Mouse (Mus musculus) retina, embryonic 14.5 days (tissue): ENCODE data around the gene Dcaf11.
A peak's percentile ranks its signal among the peaks of the same experiment; 100 is the strongest.

Experiments used
- DNase-seq: peaks from one replicate; pipeline ENCODE4 v3.0.0-alpha.2; 2015; ENCODE audit warnings: low spot score

Dcaf11 gene

DNA sequence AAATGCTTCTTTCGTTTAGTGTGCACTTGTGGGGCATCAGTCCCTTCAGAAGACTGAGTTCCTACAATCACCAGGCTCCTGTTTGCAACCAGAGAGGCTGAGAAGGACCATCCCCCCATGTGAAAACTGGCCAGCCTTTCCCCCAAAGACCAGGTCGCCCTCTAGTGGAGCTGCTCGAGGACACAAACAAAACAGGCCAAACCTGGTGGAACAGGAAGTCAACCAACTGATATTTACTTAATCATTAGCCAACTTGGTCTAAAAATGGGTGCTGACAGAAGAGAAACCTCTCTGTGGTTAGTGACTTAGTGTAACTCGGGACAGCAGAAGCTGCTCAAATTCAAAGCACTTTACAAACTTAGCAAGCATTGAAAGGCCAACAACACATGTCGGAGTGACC, 2.8 kb upstream of the Dcaf11 start:
- peak; percentile 83 for DNase-seq

DNA sequence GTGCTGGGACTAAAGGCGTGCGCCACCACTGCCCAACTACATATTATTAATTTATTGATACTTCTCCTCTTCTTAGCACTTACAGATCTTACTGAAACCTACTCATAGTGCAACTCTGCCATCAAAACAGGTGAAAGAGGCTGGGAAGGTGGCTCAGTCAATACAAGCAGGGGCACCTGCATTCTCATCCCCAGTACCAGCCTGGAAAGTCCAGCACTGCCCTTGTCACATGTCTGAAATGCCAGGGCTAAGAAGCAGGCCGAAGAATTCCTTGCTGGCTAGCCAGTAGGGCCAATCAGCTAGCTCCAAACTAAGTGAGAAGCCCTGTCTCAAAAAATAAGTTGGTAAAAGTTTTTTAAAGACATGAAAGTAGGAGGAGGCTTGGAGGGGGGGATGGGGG, 2.2 kb upstream of the Dcaf11 start:
- no peak for DNase-seq

DNA sequence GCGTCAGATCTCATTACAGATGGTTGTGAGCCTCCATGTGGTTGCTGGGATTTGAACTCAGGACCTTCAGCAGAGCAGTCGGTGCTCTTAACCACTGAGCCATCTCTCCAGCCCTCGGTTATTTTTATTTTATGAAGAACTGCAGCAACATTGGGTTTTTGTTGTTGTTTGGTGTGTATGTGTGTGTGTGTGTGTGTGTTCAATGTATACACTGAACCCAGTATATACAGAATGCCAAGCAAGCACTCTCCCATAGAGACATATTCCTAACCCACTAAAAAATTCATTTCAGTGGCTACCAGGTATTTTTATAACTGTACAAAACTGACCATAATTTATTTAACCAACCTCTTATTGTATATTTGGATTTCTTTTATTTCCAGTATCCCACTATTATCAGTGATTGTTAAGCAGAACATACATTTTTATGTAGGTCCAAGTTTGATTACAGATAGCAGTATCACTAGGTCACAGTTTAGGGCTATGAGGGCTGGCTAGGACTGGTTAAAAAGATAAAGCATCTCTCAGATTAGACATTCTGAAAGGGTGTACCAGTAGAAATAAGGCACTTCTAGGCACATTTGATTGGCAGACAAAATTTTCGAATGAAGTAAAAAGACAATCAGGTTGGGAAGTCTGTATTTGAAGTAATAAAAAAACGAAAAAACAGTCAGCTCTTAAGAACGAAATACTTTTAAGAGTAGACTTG, 912 bp upstream of the Dcaf11 start:
- DNase-seq: no peak

DNA sequence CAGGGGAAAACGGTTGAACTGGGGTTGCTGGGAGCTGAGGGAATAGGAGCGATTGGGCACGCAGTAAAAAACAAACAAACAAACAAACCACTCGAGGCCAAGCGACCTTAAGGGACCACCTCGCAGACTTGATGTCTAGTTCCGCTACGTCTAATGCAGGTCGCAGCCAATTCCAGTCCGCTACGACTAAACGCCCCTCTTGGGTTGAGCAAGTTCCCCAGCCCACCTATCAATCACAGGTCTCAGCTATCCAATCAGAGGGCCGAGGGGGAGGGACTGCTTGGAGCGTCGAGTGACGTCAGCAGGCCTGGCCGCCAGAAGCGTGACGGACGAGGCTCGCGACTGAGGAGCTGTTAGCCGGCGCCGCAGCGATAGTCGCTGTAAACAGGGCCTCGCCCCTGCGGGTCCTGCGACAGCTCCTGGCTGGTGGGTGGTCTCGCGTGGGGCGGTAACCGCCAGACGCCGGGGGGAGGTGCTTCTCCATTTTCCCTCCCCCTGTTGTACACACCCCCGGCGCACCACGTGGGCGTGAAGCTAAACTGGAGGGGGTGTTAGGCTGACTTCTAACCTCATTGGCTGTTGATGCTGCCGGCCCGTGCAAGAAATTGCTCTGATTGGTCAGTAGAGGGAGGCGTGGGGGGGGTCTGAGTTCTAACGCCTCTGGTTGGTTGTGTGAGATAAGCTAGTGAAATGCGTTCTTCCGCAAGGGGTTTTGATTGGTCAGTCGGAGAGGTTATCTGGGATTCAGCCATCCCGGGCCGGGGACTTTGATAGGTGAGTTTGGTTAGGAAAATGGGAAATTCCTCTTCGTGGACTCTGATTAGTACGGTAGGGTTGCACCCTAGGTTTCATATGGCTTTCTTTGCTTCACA, 632 bp downstream of the Dcaf11 start, which contains the start of gene A730061H03Rik:
Gene A730061H03Rik (minus strand): TSS at position 205 of the 872 bp plus-strand sequence.
- DNase-seq: peak; percentile 99

DNA sequence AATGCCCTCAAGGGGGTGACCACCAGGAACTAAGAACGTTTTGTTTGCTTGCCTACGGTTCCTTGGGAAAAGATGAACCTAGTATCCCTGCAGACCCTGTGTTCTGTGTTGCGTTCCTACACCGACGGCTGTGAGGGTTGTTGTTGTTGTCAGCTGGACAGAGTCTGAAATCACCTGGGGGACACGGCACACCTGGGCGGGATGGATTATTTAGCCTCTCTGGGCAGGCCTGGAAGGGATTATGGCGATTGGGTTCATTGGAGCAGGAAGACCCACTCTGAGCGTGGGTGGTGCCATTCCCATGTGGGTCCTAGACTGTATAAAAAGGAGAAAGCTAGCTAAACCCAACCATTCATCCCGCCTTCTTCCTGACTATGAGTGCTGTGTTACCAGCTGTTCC, 2.1 kb downstream of the Dcaf11 start:
- DNase-seq: no peak

DNA sequence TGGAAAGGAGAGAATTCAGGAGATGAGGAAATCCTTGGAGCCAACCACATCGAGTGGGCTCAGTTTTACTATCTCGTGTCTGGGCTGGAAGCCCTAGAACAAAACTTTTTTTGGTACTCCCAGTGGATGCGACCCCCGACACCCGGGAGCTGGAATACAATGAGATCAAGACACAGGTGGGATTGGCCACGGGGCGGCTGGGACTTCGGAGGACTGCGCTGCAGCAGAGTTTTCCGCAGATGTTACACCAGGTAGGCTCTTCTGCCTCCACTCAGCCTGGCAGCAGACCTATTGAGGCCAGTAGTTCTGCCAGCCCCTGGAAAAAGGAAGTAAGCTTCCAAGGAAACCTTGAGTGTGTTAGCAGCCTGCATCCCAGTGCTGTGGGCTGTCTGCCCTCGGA, 3.4 kb downstream of the Dcaf11 start:
- no peak for DNase-seq

DNA sequence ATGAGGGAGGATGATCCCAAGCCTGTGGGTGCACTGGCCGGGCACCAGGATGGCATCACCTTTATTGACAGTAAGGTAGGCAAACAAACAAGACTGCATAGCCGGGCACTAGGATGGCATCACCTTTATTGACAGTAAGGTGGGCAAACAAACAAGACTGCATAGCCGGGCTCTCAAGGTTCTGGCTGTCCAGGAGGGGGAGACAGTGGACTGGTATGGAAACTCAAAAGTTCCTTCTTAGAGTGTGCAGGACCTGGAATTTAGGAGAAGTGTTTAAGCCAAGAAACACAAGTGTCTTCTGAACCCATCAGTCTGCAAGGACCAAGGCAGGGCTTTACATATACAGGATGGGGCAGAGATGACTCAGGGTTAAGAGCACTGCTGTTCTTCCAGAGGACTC, 5.9 kb downstream of the Dcaf11 start:
- DNase-seq: no peak

DNA sequence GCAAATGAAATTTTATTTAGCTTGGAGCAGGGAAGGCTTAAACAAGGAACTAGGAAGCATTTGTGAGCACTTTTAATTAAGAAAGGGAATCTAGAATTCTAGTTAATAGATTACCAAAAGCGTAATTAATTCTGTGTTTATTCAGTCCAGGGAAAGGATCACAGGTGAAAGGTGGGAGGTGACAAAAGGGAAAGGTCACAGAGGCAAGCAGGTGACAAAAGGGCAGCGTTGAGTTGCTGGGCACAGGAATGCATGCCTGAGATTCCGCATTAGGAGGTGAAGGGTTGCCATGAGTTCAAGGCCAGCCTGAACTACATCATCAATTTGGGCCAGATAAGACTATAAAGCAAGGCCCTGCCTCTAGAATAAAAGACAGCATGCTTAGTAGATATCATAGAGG, 7.7 kb downstream of the Dcaf11 start:
- DNase-seq: no peak

DNA sequence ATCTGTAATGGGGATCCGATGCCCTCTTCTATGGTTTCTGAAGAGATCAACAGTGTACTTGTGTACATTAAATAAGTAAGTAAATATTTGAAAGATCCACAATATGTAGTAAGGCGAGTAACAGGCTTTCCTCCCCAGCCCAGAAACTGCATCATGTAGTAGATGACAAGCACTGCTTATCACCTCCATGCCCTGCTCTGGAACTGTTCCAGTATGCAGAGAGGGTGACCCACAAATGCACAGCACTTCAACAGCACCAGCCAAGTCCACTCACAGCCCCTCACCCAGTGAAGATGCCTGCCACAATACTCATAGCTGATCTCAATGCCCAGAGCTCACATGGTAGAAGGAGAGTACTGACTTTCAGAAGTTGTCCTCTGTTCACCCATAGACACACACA, 10.8 kb downstream of the Dcaf11 start:
- DNase-seq: no peak

DNA sequence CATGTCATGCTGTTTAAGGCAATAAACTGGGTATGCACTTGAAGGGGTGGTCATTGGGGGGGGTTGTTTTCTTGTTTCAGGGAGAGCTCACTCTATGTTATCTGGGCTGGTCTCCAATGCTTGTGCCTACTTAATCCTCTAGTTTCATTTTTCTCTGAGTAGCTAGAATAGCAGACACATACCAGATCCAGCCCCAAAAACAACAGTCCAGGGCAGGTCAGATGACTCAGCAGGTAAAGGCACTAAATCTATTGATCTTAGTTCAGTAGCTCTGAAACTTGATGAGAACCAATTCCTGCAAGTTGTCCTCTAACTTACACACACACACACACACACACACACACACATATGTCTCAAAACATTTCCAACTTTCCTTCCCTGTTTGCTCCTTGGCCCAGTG, 12.0 kb downstream of the Dcaf11 start:
- DNase-seq: no peak

DNA sequence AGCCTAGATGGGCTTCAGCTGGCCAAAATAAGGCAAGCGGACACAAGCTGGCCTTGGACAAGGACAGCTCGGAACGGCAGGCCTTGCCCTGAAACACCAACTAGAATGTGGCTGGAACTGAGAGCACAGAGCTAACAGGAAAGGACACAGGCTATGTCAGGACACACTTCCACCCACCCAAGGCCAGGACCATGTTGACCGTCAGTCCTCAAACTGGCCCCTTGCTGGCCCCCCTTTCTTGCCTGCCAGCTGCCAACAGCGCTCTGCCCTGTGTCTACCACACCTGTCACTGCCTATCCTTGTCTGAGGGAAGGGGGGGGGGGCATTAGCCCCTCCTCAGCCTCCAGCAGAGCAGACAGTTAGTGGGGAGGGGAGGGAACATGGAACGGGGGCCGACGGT, 15.5 kb downstream of the Dcaf11 start, which contains the start of gene Fitm1:
Gene Fitm1 (plus strand): TSS at position 316 of the 400 bp plus-strand sequence.
- DNase-seq: no peak

DNA sequence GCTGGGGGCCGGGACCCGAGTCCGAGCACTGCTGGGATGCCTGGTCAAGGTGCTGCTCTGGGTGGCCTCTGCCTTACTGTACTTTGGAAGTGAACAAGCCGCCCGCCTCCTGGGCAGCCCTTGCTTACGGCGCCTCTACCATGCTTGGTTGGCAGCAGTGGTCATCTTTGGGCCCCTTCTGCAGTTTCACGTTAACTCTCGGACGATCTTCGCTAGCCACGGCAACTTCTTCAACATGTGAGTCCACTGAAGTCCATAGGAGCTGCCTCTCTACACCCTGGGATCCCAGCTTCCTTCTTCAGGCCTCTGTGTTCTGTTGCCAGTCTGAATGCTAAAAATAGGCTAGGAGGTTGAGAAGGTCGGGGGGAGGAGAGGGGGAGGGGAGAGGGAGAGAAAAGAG, 15.9 kb downstream of the Dcaf11 start:
- no peak for DNase-seq

DNA sequence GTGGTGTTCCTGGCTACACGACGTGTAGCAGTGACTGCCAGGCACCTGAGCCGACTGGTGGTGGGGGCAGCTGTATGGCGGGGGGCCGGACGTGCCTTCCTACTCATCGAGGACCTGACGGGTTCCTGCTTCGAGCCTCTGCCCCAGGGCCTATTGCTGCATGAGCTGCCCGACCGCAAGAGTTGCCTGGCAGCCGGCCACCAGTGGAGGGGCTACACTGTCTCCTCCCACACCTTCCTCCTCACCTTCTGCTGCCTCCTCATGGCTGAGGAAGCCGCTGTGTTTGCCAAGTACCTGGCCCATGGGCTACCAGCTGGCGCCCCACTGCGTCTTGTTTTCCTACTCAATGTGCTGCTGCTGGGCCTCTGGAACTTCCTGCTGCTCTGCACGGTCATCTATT, 16.6 kb downstream of the Dcaf11 start:
- DNase-seq: no peak

DNA sequence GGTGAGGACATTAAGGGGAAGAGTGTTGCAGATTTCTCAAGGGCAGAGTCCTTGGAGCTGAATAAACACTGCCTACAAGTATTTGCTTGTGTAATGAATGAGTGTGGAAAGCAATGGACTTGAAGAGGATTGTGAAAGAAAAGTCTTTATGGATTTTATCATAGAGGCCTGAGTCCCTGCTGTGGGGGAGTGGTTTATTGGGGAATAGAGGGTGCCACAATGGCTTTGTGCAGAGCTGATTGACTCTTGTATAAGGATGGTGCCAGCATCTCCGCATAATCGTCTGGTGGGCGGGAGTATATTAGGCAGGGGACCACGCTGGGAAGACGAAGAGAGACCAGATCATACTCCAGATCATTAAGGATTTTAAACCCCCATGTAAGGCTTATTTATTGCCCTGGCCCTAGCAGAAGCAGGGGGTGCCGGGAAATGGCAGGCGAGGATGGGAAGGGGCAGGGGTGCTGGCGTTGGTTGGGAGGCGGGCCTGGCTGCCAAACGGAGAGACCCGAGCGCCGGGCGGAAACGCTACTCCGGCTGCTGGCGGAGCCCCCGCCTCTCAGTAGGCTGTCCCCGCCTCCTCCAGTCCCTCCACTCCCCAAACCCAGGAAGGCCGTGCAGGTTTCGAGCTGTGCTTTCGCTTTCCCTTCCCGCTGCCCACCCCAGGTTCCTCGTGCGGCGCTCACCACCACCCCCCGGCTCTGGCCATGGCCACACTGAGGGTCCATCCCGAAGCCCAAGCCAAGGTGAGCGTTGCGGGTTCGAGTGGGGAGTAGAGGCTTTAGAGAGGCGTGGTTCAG, 18.3 kb downstream of the Dcaf11 start, which contains the start of gene Psme1:
Gene Psme1 (plus strand): TSS at position 253 of the 797 bp plus-strand sequence.
- peak; percentile 80 for DNase-seq

DNA sequence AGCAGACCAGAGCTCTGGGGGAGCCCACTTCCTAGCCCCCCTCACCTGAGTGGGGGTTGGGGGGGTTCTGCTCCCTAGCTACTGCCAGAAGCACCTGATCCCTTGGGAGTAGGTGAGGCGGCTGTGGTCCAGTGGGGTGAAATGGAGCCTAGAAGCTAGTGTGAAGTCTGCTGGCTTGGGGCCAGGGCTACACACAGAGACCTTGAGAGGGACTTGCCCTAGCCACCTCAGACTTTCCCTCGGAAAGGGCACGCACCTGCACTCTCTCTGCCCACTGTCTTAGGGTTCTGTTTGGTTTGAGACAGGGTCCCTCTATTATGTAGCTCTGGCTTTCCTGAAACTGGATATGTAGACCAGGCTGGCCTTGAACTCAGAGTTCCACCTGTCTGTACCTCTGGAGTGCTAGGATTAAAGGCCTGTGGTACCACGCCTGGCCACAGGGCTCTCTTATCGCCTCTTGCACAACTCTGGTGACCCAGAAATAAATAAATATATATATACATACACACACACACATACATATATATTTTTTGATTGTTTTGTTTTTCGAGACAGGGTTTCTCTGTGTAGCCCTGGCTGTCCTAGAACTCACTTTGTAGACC, 19.0 kb downstream of the Dcaf11 start:
- no peak for DNase-seq

DNA sequence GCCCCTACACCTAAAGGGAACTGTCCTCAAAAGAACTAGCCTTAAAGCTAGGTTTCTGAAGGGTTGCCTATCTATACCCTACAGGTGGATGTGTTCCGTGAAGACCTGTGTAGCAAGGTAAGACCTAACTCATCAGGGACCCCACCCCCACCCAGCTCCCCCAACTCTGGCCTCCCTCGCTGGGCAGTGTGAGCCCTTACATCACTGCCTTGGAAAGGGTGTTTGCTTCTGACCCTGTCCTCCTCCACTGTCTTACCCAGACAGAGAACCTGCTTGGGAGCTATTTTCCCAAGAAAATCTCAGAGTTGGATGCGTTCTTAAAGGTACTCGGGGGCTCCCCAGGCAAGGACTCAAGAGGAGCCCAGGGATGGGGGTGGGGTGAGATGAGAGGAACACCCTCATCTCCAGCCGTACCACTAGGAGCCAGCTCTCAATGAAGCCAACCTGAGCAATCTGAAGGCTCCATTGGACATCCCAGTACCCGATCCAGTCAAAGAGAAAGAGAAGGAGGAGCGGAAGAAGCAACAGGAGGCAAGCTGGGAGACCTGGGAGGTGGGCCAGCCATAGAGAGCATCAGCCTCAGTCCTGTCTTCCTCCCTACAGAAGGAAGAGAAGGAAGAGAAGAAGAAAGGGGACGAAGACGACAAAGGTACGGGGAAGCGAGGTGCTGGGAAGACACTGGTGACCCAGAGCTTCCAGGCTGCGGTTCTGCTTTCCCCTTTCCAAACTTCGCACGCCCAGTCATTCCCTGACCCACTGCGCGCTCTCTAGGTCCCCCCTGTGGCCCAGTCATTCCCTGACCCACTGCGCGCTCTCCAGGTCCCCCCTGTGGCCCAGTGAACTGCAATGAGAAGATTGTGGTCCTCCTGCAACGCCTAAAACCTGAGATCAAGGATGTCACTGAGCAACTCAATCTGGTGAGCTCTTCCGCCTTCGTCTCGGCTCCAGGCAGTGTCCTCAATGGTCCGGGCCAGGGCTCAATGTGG, 20.0 kb downstream of the Dcaf11 start:
- DNase-seq: no peak

DNA sequence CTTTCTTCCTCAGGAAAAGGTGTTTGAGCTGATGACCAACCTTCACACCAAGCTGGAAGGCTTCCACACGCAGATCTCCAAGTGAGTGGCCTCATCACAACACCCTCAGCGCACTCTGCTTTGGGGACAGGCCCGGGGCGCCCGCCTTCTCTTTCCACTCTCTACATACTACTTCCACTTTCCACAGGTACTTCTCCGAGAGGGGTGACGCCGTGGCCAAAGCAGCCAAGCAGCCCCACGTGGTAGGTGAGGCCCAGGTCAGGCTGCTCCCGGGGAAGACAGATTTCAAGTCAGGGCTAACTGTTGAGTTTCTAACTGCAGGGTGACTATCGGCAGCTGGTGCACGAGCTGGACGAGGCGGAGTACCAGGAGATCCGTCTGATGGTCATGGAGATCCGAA, 20.9 kb downstream of the Dcaf11 start:
- DNase-seq: no peak

DNA sequence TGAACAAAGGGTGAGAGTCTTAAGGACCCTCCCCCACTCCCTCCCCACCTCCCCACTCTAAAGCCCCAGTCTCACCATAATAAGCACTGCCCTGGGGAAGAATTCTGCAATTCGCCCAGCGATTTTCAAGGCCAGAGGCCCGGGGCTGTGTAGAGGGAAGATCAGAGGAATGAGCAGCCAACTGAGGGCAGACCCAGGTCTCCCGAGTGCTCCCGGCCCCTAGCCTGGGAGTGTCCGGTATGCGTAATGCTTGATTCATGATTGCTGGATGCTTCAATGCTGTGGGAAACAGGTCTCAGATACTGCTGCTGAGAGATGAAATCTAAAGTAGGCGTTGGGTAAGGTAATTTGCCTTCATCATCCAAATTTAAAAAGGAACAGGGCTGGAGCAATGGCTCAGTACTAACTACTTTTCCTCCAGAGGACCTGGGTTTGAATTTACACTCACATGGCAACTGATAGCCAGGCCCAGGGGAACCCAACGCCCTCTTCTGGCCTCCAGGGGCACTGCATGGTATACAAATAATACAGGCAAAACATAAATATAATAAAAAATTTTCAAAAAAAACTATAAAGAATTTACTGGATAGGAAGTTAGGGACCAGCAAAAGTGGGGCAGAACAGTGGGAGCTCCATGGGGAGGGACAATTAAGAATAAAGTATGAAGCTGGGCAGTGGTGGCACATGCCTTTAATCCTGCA, 22.3 kb downstream of the Dcaf11 start:
- DNase-seq: no peak

DNA sequence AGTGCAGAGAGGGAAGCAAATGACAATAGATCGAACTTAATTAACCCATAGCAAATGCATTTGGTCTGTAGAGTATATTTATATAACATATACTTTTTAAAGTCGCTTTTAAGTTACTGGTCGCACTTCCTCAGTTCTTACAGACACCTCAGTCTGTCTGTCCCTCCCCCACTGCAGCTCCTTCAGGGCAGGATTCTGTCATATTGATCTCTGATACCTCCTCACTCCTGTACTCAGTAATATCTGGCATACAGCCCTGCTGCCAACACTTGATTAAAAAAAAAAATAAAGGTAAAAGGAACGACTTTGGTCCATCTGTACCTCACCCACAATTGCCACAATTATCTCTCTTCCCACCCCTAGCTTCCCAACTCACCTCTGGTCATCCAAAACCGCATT, 24.5 kb downstream of the Dcaf11 start:
- no peak for DNase-seq
